Mouse (Mus musculus) stomach, embryonic 15.5 days (tissue): ENCODE results near the gene Gm4214. TPM values are rescaled to one million over a fixed set of nuclear protein-coding genes. Genes with fewer than 3 reads are reported as not detected.
"Not testable (repeated sequence)": the region's sequence is repeated elsewhere in the genome, so short reads cannot be mapped to it uniquely, and the experiment has no call there.

ENCODE experiments used
- ATAC-seq: fragments of 200-750 bp; cut with Nextera tagmentation; 2 replicates; pipeline ENCODE4 v1.8.0; 2017; ENCODE audit warnings: low read depth, moderate number of reproducible peaks, moderate TSS enrichment; ENCODE audit not compliant: insufficient read depth, low FRiP score
- H3K27ac ChIP-seq: fragments of 300-500 bp; sonication (generic); 2 replicates; pipeline ENCODE4 v1.5.1; 2015; ENCODE audit warnings: mild to moderate bottlenecking, inconsistent platforms
- H3K27me3 ChIP-seq: fragments of 300-500 bp; sonication (generic); replicated peaks from 2 replicates; pipeline ENCODE4 v1.6.1; 2015; ENCODE audit warnings: inconsistent platforms
- H3K36me3 ChIP-seq: fragments of 300-500 bp; sonication (generic); 2 replicates; pipeline ENCODE4 v1.6.1; 2015; ENCODE audit warnings: inconsistent platforms
- H3K4me1 ChIP-seq: fragments of 300-500 bp; sonication (generic); 2 replicates; pipeline ENCODE4 v1.6.1; 2015; ENCODE audit warnings: inconsistent platforms
- H3K4me2 ChIP-seq: fragments of 300-500 bp; sonication (generic); 2 replicates; pipeline ENCODE4 v1.6.1; 2015; ENCODE audit warnings: mild to moderate bottlenecking, inconsistent platforms
- H3K4me3 ChIP-seq: fragments of 300-500 bp; sonication (generic); replicated peaks from 2 replicates; pipeline ENCODE4 v1.5.1; 2015; ENCODE audit warnings: inconsistent platforms
- H3K9ac ChIP-seq: fragments of 300-500 bp; sonication (generic); 2 replicates; pipeline ENCODE4 v1.6.1; 2015; ENCODE audit warnings: inconsistent platforms
- H3K9me3 ChIP-seq: fragments of 300-500 bp; sonication (generic); 2 replicates; pipeline ENCODE4 v1.6.1; 2016; ENCODE audit warnings: inconsistent platforms
- WGBS: fragments of 180-500 bp; shearing (Covaris S2); methylation state at CpG from one replicate; pipeline ENCODE4 v1.1.7; 2015; 5-methylcytosine and 5-hydroxymethylcytosine counted together
- polyA plus RNA-seq: library from polyadenylated mRNA; unstranded; fragments of >200 nt; fragmentation: Nextera tagmentation; extraction: Ambion mirVana; gene quantifications from 2 replicates; pipeline ENCODE4 v1.2.1, GENCODE M21; 2015

The Gm4214 gene
- polyA plus RNA-seq, result not detected in 2 replicates

DNA sequence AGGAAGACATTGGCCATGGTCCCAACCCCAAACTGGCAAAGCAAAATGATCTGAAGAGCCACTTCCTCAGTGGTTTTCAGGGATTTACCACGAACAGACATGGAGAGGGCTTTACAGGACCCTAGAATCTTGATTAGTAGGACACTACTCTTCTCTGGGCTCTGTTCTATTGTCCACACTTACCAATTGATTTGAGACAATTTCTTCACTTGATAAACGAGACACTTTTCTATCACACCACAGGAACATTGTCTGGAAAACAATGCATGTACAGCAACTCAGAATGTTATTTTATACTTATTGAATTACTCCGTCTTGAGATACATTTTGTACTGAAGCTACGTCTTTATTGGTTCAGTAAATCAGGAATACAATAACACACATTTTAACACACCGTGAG is at the start of gene Gm4214:
Gene Gm4214, minus strand, starts transcription at position 101 of the 400 bp plus-strand sequence.
- H3K4me1 ChIP-seq, ATAC-seq, H3K27ac ChIP-seq, H3K4me2 ChIP-seq, H3K4me3 ChIP-seq, H3K9me3 ChIP-seq, H3K27me3 ChIP-seq, H3K36me3 ChIP-seq, H3K9ac ChIP-seq: not testable (repeated sequence)
- WGBS, result no CpG with 5 or more reads among the region's 5 CpGs

DNA sequence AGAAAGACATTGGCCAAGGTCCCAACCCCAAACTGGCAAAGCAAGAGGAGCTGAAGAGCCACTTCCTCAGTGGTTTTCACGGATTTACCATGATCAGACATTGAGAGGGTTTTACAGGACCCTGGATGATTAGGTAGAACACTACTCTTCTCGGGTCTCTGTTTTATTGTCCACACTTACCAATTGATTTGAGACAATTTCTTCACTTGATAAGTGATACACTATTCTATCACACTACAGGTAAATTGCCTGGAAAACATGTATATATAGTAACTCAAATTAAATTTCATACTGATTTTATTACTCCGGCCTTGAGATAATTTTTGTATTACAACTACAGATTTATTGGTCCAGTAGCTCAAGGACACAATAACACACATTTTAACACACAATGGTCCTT is 35.4 kb upstream of the Gm4214 start, which contains the start of gene Gm4216:
Gene Gm4216, minus strand, starts transcription at position 101 of the 400 bp plus-strand sequence.
- not testable (repeated sequence) for H3K9ac ChIP-seq, H3K27ac ChIP-seq, H3K4me1 ChIP-seq, H3K9me3 ChIP-seq, ATAC-seq, H3K27me3 ChIP-seq, H3K36me3 ChIP-seq, H3K4me3 ChIP-seq, H3K4me2 ChIP-seq
- no CpG with 5 or more reads among the region's 3 CpGs for WGBS

Other genes with a start within 250 kb of the Gm4214 start
- not detected in 2 replicates for gene Vmn1r157, start 223.0 kb downstream of the Gm4214 start, polyA plus RNA-seq
- gene Vmn1r158, start 193.9 kb downstream of the Gm4214 start, polyA plus RNA-seq, result not detected in 2 replicates
- gene Vmn1r159, start 141.1 kb downstream of the Gm4214 start, polyA plus RNA-seq, result not detected in 2 replicates
- gene Vmn1r160, start 113.4 kb downstream of the Gm4214 start, polyA plus RNA-seq, result not detected in 2 replicates
- gene Gm4216, start 35.2 kb upstream of the Gm4214 start, polyA plus RNA-seq, result not detected in 2 replicates
- not detected in 2 replicates for gene Vmn1r163, start 70.9 kb upstream of the Gm4214 start, polyA plus RNA-seq
- gene Gm8720, start 82.8 kb upstream of the Gm4214 start, polyA plus RNA-seq, result not detected in 2 replicates
- gene Gm10662, start 159.8 kb upstream of the Gm4214 start, polyA plus RNA-seq, result not detected in 2 replicates
- gene Vmn1r165, start 232.7 kb upstream of the Gm4214 start, polyA plus RNA-seq, result not detected in 2 replicates